Mouse (Mus musculus) cerebellum, adult 11 months (tissue): ENCODE measurements around the gene Fstl3.

ENCODE experiments used
- DNase-seq: peaks from one replicate; pipeline ENCODE4 v3.0.0; 2022

The Fstl3 gene

GRCm38 (mm10) chr10:79790861-79791260 lies 13.8 kb downstream of the Fstl3 start, which contains the start of gene Prss57:
Gene Prss57 (minus strand): TSS chr10:79790961.
- DNase-seq, result no peak

GRCm38 (mm10) chr10:79792339-79793040 lies 15.4 kb downstream of the Fstl3 start:
- DNase-seq, result no peak

DNA sequence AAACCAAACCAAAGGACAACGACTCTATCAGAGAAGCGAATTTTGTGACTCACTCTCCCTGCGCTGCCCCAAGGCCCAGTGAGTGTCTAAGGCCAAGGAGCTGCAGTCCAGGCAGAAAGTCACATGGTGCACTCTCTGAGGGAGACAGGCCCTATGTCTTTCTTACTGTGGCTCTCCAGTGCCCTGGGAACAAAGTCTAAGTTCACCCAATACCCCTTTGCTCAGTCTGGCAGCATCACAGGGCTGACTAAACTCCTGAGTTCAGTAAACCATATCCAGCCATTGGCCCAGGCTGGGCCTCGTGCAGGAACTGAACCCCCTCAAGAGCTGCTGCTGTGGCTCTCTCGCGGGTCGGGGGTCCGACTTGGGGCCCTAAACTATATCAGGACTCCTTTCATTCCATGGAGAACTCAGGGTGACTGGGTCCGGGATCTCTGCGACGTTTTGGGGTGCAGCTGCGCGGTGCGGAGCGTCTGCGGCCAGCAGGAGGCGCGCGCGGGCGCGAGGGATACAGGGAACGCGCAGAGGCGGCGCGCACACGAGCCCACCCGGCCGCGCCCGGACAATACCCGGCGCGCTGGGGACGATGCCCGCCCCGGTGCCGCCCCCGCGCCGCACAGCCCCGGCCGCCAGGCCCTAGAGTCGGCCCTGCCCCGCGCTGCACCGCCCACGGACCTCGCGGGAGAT lies 16.1 kb downstream of the Fstl3 start, which contains the start of gene Palm:
Gene Palm (plus strand): TSS at position 522 of the 687 bp plus-strand sequence.
- DNase-seq, result peak; percentile 84

DNA sequence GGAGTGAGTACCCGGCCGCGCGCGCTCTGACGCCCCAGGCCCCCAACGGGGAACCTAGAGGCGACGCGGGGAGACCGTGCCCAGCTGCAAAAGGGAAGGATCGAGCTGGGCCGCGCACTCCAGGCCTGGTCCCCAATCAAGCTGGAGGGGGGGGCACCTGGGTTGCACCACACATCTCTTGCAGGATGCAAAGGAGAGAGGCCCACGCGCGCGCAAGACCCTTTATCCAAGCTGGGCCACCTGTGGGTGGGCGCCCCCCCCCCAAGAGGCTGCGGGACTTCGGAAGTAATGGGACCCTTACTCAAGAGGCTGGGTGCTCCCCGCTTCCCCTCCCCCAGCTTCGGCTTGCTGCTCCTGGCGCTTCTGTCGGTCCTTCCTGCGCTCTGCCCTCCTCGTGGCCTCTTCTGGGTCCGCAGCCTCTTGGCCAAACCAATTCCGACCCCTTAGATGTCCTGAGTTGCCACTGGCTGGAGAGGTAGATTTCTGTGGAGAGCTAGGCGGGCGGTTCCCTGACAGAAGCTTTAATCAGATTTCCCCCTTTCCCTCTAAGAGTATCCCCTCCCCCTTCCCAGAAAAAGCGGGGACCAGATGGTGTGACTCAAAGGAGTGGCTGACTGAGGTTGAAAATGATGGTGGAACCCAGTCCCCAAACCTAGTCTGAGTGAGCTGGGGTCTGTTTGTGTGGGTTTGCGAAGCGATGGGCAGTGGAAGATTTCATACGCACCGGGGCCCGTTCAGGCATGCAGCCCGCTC lies 16.8 kb downstream of the Fstl3 start:
- DNase-seq, result no peak

DNA sequence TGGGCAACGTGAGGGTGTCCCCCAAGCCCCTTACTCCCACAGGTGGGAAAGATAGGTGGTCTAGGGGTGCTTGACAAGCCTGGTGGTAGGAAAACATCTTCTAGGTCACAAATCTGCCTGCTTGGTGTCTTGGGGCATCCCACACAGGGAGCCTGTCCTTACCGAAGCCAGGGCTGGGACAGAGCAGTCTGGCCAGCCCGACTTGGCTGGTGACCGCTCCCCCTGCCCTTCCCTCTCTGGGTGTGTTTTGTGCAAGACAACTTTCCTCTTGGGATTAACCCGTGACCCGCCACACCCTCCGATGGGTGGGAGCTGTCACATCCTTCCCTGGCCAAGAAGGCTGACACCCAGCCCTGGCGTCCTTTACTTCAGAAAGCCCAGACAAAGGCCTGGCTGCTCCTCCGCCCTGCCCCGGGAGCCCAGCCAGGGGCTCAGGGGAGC lies 17.4 kb downstream of the Fstl3 start:
- DNase-seq, result no peak

DNA sequence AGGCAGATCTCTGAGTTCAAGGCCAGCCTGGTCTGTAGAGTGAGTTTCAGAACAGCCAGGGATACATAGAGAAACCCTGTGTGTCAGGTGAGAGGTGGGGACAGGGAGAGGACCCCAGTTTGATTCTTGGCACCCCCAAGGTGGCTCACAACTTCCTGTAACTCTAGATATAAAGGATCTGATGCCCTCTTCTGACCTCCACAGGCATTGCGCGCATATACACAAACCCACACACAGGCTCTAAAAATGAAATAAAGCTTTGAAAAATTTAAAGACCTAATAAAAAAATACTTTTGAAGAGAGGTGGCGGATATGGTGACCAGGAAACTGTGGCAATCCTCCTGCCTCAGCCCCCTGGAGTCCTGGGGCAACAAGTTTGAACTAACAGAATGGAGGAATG lies 18.8 kb downstream of the Fstl3 start:
- no peak for DNase-seq

DNA sequence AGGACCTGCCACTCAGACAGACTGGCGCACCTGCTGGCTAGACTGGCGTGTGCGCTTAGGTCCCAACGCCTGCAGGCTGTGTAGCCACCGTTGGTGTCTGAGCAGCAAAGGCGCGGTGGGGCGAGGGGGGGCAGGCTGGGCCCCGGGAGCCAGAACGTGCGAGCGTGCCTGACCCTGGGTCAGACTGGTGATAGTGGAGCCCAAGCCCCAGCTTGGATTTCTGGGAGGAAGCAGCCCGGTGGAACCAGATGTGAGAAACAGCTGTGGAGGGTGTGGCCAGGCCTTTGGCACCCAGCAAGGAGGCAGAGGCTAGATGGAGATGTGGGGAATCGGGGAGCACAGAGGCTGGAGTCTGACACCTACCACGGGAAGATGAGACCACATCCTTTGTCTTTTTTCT lies 20.3 kb downstream of the Fstl3 start:
- no peak for DNase-seq

GRCm38 (mm10) chr10:79798289-79798928 lies 21.3 kb downstream of the Fstl3 start:
- no peak for DNase-seq

DNA sequence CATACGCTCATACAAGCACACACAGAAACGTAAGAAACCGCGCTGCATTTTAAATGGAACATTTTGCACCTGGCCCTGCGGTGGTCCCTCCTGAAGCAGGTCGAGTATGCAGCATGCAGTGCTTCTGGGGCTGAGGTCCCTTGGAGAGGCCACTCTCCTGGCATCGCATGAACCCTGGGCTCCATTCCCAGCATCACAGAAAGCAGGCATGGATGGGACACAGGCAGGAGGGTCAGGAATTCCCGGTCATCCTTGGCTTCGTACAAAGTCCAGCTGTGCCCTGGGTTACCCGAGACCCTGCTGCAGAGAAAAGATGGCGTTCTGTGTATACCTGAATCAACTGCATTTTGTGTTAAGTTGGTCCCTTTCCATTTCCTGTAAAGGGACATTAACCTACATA lies 23.4 kb downstream of the Fstl3 start:
- no peak for DNase-seq

DNA sequence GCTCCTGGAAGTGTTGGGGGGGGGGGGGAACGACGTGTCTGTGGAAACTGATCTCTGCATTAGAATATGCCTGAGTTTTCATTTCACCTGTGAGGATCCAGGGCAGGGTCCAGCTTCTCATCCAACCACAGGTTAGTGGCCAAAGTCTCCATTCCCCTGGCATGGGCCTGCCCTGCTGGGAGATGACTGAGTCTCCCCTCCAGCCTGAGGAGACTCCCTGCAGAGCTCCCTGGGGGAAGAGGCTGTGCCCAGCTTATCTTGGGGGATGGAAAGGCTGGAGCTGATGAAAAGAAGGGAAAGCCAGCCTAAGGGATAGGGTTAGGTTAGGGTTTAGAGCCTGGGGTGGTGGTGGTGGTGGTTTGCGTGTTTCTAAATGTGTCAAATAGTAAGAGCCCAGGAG lies 24.8 kb downstream of the Fstl3 start:
- DNase-seq, result no peak

DNA sequence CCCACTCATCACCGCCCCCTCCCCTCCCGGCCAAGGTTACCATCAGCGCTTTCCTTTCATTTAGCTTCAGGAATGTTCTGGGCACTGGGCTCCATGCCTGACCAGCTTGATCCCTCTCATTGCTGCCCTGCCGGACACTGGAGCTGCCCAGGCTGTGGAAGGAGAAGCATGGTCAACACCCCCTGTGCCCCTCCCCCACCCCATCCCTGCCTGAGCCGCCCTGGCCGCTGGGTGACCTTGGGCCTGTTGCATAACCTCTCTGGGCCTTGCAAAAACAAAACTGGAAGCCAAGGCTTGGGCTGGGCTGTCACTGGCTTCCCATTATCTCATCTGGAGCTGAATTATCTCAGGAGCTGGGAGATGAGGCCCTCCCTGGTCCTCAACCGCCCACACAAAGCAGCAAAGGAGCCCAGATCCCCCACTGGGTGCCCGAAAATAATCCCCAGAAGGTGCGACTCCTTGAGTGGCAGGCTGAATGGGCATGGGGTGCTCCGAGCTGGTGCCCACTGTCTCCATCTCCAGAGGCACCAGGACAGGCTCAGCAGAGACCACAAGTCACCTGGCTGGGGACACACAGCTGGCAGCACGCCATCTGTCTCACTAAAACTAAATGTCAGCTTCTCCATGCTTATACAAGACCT lies 25.4 kb downstream of the Fstl3 start:
- no peak for DNase-seq

DNA sequence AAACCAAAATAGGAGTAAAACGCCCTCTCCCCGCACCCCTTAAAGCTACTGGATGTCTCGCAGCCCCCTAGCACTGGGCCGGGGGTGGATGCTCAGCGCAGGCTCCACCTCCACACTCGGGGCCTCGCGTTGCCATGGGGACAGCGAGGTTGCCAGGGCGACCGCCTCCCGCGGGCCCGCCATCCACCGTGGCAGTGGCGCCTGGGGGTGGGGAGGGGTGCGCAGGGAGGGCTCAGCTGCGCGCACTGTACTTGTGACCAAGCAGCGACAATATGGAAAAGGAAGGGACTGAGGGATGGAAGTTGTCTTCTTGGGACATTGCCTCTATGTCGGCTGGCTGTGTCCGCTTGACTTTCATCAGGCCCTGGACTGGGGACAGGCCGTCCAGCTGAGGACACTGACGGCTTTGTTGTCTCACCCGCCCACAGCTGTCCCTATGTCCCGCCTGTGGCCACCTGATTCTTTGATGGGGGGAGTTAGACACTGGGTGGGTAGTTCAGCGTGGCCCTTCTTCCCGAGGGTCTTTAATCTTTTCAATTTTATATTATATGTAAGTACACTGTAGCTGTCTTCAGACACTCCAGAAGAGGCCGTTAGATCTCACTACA lies 26.7 kb downstream of the Fstl3 start:
- DNase-seq, result no peak

GRCm38 (mm10) chr10:79805636-79806035 lies 28.6 kb downstream of the Fstl3 start:
- DNase-seq, result no peak

DNA sequence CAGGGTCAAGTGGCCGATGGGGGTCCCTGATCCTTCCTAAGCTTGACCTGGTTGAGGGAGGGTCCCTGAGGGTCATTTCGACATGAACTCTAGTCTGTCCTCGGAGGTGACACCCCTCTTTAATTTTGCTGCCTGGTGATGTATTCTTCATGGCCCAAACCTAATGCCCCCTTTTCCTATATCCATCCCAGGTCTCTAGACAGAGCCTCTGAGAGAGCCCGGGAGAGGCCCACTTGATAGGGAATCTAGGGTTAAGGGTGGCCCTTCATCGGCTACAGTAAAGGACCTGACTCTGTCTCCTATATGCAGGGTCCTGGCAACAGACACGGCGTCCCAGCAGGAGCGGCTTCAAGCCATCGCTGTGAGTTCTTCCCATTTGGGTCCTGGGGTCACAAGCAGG lies 29.3 kb downstream of the Fstl3 start:
- DNase-seq, result no peak

- no peak for DNase-seq
Observed at GRCm38 (mm10) chr10:79806972-79807371, 29.9 kb downstream of the Fstl3 start.

DNA sequence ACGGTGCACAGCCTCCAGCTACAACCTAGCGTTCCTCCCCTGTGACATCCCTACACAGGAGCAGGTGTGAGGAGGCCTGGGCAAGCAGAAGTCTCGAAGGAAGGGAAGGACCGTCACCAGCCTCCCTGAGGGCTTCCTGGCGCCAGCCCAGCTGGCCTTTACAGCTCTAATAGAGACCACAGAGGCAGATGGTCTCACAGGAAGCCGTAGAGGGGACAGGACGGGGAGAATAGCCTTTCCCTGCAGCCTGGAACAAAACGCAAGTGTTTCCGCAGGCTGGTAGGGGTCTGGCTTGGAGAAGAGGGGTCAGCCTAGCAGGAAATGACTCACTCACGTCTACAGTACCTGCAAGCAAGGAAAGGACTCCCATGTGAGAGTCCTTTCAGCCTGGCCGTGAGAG lies 30.8 kb downstream of the Fstl3 start:
- DNase-seq, result no peak

DNA sequence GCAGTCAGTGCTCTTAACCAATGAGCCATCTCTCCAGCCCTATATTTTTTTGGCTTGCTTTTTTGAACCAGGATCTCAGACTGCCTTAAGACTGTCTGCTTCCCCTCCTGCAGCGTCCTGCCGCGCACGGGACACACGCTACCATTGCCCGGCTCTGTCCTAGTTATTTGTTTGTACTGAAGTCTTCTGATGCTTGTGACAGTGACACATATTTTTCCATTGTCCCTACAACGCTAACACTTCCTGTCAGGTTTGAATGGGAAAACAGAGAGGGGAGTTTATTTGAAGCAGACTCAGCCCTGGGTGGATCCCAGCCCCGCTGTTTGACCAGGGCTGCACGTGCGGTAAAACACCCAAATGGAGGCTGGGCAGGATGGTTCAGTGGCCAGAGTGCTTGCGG lies 31.7 kb downstream of the Fstl3 start:
- no peak for DNase-seq

- DNase-seq, result peak; percentile 84
Observed at GRCm38 (mm10) chr10:79811736-79812637, 34.9 kb downstream of the Fstl3 start.

- DNase-seq, result no peak
Observed at GRCm38 (mm10) chr10:79814271-79814842, 37.3 kb downstream of the Fstl3 start.

DNA sequence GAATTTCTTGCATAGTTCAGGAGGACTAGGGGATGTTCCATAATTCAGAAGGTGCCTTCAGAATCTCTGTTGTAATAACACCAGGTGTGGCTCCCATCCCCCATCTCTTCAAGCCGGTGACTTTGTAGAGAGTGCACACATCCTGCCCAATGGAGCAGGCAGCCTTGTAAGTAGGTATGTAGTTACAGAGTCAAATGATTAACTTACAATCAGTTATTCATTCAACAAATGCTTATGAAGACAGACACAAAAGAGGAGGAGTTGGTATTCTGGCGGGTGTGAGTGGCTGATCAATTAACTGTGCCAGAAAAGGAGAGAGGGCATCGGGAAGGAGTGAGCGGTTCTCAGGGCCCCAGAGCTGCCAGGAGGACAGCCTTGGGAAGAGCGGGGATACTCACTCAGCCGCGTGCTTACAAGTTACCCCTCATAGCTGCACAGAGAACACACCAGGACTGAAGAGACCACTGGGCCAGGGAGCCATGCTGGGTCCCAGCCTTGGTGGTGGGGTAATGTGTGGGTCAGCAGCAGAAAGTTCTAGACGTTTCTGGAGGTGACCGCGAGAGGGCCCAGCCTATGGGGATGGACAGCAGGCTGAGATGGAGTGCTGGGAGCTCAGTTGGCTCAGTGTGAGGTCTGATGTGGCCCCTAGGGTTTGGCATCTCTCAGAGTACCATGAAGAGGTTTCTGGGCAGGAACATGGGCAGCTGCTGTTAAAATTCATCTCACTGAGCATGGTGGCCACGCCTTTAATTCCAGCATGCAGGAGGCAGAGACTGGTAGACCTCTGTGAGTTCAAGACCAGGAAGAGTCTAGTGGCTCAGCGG lies 38.8 kb downstream of the Fstl3 start:
- DNase-seq, result no peak
